Mouse (Mus musculus): ENCODE results near the gene Myh9. TPM values are rescaled to one million over a fixed set of nuclear protein-coding genes. Genes with fewer than 3 reads are reported as not detected.
A peak's percentile ranks its signal among the peaks of the same experiment; 100 is the strongest.

Gene Myh9
- polyA plus RNA-seq, 1 experiment from 2014 or later, result 24.6 TPM

- no peak for ATAC-seq (ENCODE audit: low FRiP score)
- H3K4me1 ChIP-seq, result peaks cover 5% of the 10 kb centered on the region; the same call in 1 of the 2 replicates
- 88% methylated on average over 9 of the region's 9 CpGs for WGBS
Measured at GRCm38 (mm10) chr15:77864063-77864758, 22.2 kb upstream of the Myh9 start.

GRCm38 (mm10) chr15:77862991-77863972, 21.3 kb upstream of the Myh9 start:
- no peak overlapping the region for H3K4me2 ChIP-seq
- no peak overlapping the region for H3K4me3 ChIP-seq (replicated peaks)
- H3K27ac ChIP-seq, result no peak overlapping the region
- ATAC-seq (ENCODE audit: low FRiP score), result no peak
- H3K4me1 ChIP-seq, result peaks cover 5% of the 10 kb centered on the region; the same call in 1 of the 2 replicates
- no peak overlapping the region for H3K9ac ChIP-seq
- H3K27me3 ChIP-seq, result no peaks in the 10 kb centered on the region
- no peaks in the 10 kb centered on the region for H3K9me3 ChIP-seq
- WGBS, result 89% methylated on average over 22 of the region's 22 CpGs
- no peaks in the 10 kb centered on the region for H3K36me3 ChIP-seq (replicated peaks)

More at GRCm38 (mm10) chr15:77864063-77864758, 22.2 kb upstream of the Myh9 start:
- Histone ChIP-seq H3K4me3 (replicated peaks) (no peak overlapping the region), H3K9me3 (no peaks in the 10 kb centered on the region), H3K4me2 (no peak overlapping the region), H3K9ac (no peak overlapping the region), H3K27me3 (no peaks in the 10 kb centered on the region), H3K27ac (no peak overlapping the region), H3K36me3 (replicated peaks) (no peaks in the 10 kb centered on the region)

GRCm38 (mm10) chr15:77860081-77860665, 18.2 kb upstream of the Myh9 start:
- ATAC-seq (ENCODE audit: low FRiP score), result no peak
- 75% methylated on average over 1 of the region's 1 CpGs for WGBS
- no peaks in the 10 kb centered on the region for H3K36me3 ChIP-seq (replicated peaks)
- no peaks in the 10 kb centered on the region for H3K9me3 ChIP-seq
- H3K4me3 ChIP-seq (replicated peaks), result no peak overlapping the region
- H3K4me1 ChIP-seq, result peaks cover 8% of the 10 kb centered on the region
- no peak overlapping the region for H3K4me2 ChIP-seq
- H3K9ac ChIP-seq, result no peak overlapping the region
- peaks cover 14% of the 10 kb centered on the region; the same call in 1 of the 2 replicates for H3K27me3 ChIP-seq
- no peak overlapping the region for H3K27ac ChIP-seq

- H3K4me3 ChIP-seq (replicated peaks), result peak overlapping the region; percentile 53
- under 1% methylated on average over 28 of the region's 28 CpGs for WGBS
- H3K36me3 ChIP-seq (replicated peaks), result no peaks in the 10 kb centered on the region
- no peaks in the 10 kb centered on the region for H3K9me3 ChIP-seq
- peaks cover 14% of the 10 kb centered on the region; the same call in 1 of the 2 replicates for H3K27me3 ChIP-seq
- peak overlapping the region; percentile 56 for H3K9ac ChIP-seq
- 0 out of 2 replicates have a peak, but pooled peaks have one; percentile 46 for ATAC-seq (ENCODE audit: low FRiP score)
- H3K4me1 ChIP-seq, result peaks cover 8% of the 10 kb centered on the region
- peak overlapping the region; percentile 91 for H3K4me2 ChIP-seq
- H3K27ac ChIP-seq, result no peak overlapping the region
Measured at GRCm38 (mm10) chr15:77857662-77858156, 15.7 kb upstream of the Myh9 start.

GRCm38 (mm10) chr15:77856541-77856940, 14.6 kb upstream of the Myh9 start:
- H3K9me3 ChIP-seq, result no peaks in the 10 kb centered on the region
- H3K4me1 ChIP-seq, result peaks cover 8% of the 10 kb centered on the region
- WGBS, result 77% methylated on average over 5 of the region's 5 CpGs
- no peak overlapping the region for H3K4me2 ChIP-seq
- H3K27me3 ChIP-seq, result peaks cover 14% of the 10 kb centered on the region; the same call in 1 of the 2 replicates
- no peak overlapping the region for H3K9ac ChIP-seq
- no peaks in the 10 kb centered on the region for H3K36me3 ChIP-seq (replicated peaks)
- no peak overlapping the region for H3K4me3 ChIP-seq (replicated peaks)
- H3K27ac ChIP-seq, result no peak overlapping the region
- ATAC-seq (ENCODE audit: low FRiP score), result no peak

GRCm38 (mm10) chr15:77855301-77855700, 13.3 kb upstream of the Myh9 start:
- Histone ChIP-seq H3K4me2 (no peak overlapping the region), H3K27ac (no peak overlapping the region), H3K27me3 (peaks cover 14% of the 10 kb centered on the region; the same call in 1 of the 2 replicates), H3K36me3 (replicated peaks) (no peaks in the 10 kb centered on the region), H3K4me1 (peaks cover 8% of the 10 kb centered on the region), H3K4me3 (replicated peaks) (no peak overlapping the region), H3K9me3 (no peaks in the 10 kb centered on the region), H3K9ac (no peak overlapping the region)
- 62% methylated on average over 8 of the region's 8 CpGs for whole genome bisulfite sequencing
- no peak for ATAC-seq (ENCODE audit: low FRiP score)

- Histone ChIP-seq H3K36me3 (replicated peaks) (no peaks in the 10 kb centered on the region), H3K4me2 (no peak overlapping the region), H3K4me1 (no peaks in the 10 kb centered on the region), H3K4me3 (replicated peaks) (no peak overlapping the region), H3K9me3 (no peaks in the 10 kb centered on the region), H3K9ac (no peak overlapping the region), H3K27me3 (peaks cover 13% of the 10 kb centered on the region; the same call in 1 of the 2 replicates), H3K27ac (no peak overlapping the region)
- 88% methylated on average over 2 of the region's 2 CpGs for WGBS
- no peak for ATAC-seq (ENCODE audit: low FRiP score)
Measured at GRCm38 (mm10) chr15:77852001-77852400, 10.0 kb upstream of the Myh9 start.

GRCm38 (mm10) chr15:77851136-77851535, 9.2 kb upstream of the Myh9 start:
- no peak for ATAC-seq (ENCODE audit: low FRiP score)
- no peaks in the 10 kb centered on the region for H3K36me3 ChIP-seq (replicated peaks)
- WGBS, result 58% methylated on average over 3 of the region's 3 CpGs
- peaks cover 5% of the 10 kb centered on the region; the same call in 1 of the 2 replicates for H3K27me3 ChIP-seq
- H3K4me1 ChIP-seq, result no peaks in the 10 kb centered on the region
- H3K9me3 ChIP-seq, result no peaks in the 10 kb centered on the region
- no peak overlapping the region for H3K9ac ChIP-seq
- H3K4me2 ChIP-seq, result no peak overlapping the region
- no peak overlapping the region for H3K4me3 ChIP-seq (replicated peaks)
- H3K27ac ChIP-seq, result no peak overlapping the region

GRCm38 (mm10) chr15:77849572-77850229, 7.7 kb upstream of the Myh9 start:
- no peak for ATAC-seq (ENCODE audit: low FRiP score)
- Histone ChIP-seq H3K36me3 (replicated peaks) (no peaks in the 10 kb centered on the region), H3K9ac (no peak overlapping the region)

GRCm38 (mm10) chr15:77849039-77849436, 7.1 kb upstream of the Myh9 start:
- H3K4me3 ChIP-seq (replicated peaks), result no peak overlapping the region
- no peak overlapping the region for H3K9ac ChIP-seq
- WGBS, result 64% methylated on average over 5 of the region's 5 CpGs
- no peaks in the 10 kb centered on the region for H3K4me1 ChIP-seq
- no peaks in the 10 kb centered on the region for H3K36me3 ChIP-seq (replicated peaks)
- H3K27ac ChIP-seq, result no peak overlapping the region
- H3K27me3 ChIP-seq, result no peaks in the 10 kb centered on the region
- no peak for ATAC-seq (ENCODE audit: low FRiP score)
- H3K9me3 ChIP-seq, result no peaks in the 10 kb centered on the region
- H3K4me2 ChIP-seq, result no peak overlapping the region

More at GRCm38 (mm10) chr15:77849572-77850229, 7.7 kb upstream of the Myh9 start:
- no peaks in the 10 kb centered on the region for H3K4me1 ChIP-seq
- no peaks in the 10 kb centered on the region for H3K27me3 ChIP-seq
- no peak overlapping the region for H3K4me2 ChIP-seq
- no peak overlapping the region for H3K27ac ChIP-seq
- 87% methylated on average over 9 of the region's 9 CpGs for WGBS
- no peak overlapping the region for H3K4me3 ChIP-seq (replicated peaks)
- H3K9me3 ChIP-seq, result no peaks in the 10 kb centered on the region

- WGBS, result 87% methylated on average over 16 of the region's 16 CpGs
- no peaks in the 10 kb centered on the region for H3K36me3 ChIP-seq (replicated peaks)
- no peak overlapping the region for H3K9ac ChIP-seq
- ATAC-seq (ENCODE audit: low FRiP score), result no peak
- no peaks in the 10 kb centered on the region for H3K4me1 ChIP-seq
- no peak overlapping the region for H3K4me2 ChIP-seq
- H3K9me3 ChIP-seq, result no peaks in the 10 kb centered on the region
- no peak overlapping the region for H3K27ac ChIP-seq
- no peak overlapping the region for H3K4me3 ChIP-seq (replicated peaks)
- no peaks in the 10 kb centered on the region for H3K27me3 ChIP-seq
Measured at GRCm38 (mm10) chr15:77848415-77849038, 6.6 kb upstream of the Myh9 start.

Data from forebrain, embryonic 12.5 days (tissue).